ENCODE assay signal across 11 mouse cellular contexts in genomic region chr6:21990181-21991135, GRCm38 (mm10). TPM values are rescaled to one million over a fixed set of nuclear protein-coding genes. Genes with fewer than 3 reads are reported as not detected.
A peak's percentile ranks its signal among the peaks of the same experiment; 100 is the strongest.
DNase-seq lines count a peak whose midpoint lies in the region; ATAC-seq and TF ChIP-seq lines count a peak whose summit lies in the region.
"Had no signal": no experiment of that assay in that cellular context is flagged by ENCODE, and none has a peak within 500 bp of the region (broad histone marks: within the 10 kb centered on the region; RNA-seq: fewer than 3 reads in every experiment).

No protein-coding gene starts in this region.

- ATAC-seq in kidney, embryonic 14.5 days (ENCODE audit: low FRiP score, low TSS enrichment): no peak
- ATAC-seq in limb, embryonic 11.5 days (ENCODE audit: insufficient number of reproducible peaks, low FRiP score, low TSS enrichment, low read depth): no peak
- ATAC-seq: forebrain, postnatal 0 days had no signal

- H3K4me3 ChIP-seq in kidney, embryonic 14.5 days (ENCODE audit: low read length): peak overlapping the region; percentile 24
- H3K4me3 ChIP-seq in brown adipose tissue, adult 24 weeks (ENCODE audit: insufficient read depth, low read depth, low read length): no peak overlapping the region
- H3K4me3 ChIP-seq in embryonic fibroblast, embryonic 13.5 days (ENCODE audit: insufficient read depth, low read length): no peak overlapping the region
- H3K4me3 ChIP-seq in limb, embryonic 11.5 days (ENCODE audit: low read depth, low read length): peak overlapping the region; percentile 20
- H3K4me3 ChIP-seq in kidney, adult 2 months (ENCODE audit: insufficient read depth, low read depth, low read length): no peak overlapping the region

- TF ChIP-seq CTCF in embryonic fibroblast, embryonic 13.5 days (IDR thresholded peaks at IDR 0.05; ENCODE audit: borderline replicate concordance, insufficient read depth, low read length): no peak
- no peak for TF ChIP-seq CTCF in kidney, adult 2 months (conservative IDR thresholded peaks at IDR 0.05; ENCODE audit: insufficient read depth, insufficient read length, low read depth, low read length)

- no peaks in the 10 kb centered on the region for H3K36me3 ChIP-seq in kidney, embryonic 14.5 days (ENCODE audit: control insufficient read depth, insufficient read depth, low read length)
- no peaks in the 10 kb centered on the region for H3K36me3 ChIP-seq in limb, embryonic 11.5 days (ENCODE audit: control insufficient read depth, insufficient read depth, low read length)
- no peaks in the 10 kb centered on the region for H3K36me3 ChIP-seq in kidney, adult 2 months (ENCODE audit: control insufficient read depth, insufficient read depth, low read length)

- H3K4me2 ChIP-seq in kidney, embryonic 14.5 days (replicated peaks; ENCODE audit: low read depth, low read length): peak overlapping the region; percentile 59
- peak overlapping the region; percentile 45 for H3K4me2 ChIP-seq in limb, embryonic 11.5 days (ENCODE audit: low read depth, severe bottlenecking)

- H3K9me3 ChIP-seq in kidney, embryonic 14.5 days (ENCODE audit: control insufficient read depth, low read length): no peaks in the 10 kb centered on the region
- H3K9me3 ChIP-seq in limb, embryonic 11.5 days (ENCODE audit: control insufficient read depth, low read length): no peaks in the 10 kb centered on the region

- no peak for DNase-seq in kidney, adult 11 months
- no peak for DNase-seq in limb, embryonic 11.5 days (ENCODE audit: low spot score)
- DNase-seq in thymus, postnatal 14 days: no peak
- no peak for DNase-seq in spleen, postnatal 4 days (ENCODE audit: low spot score in 2 of 2)
- no peak for DNase-seq in kidney, adult 2 months
- DNase-seq: cerebellum, adult 2 months; forebrain, postnatal 0 days; right cerebral cortex, postnatal 14 days had no signal

- H3K27me3 ChIP-seq in kidney, embryonic 14.5 days (ENCODE audit: control insufficient read depth, insufficient read depth, low read length): no peaks in the 10 kb centered on the region
- no peaks in the 10 kb centered on the region for H3K27me3 ChIP-seq in limb, embryonic 11.5 days (ENCODE audit: control insufficient read depth, insufficient read depth, low read length)
- H3K27me3 ChIP-seq in kidney, adult 2 months (replicated peaks; ENCODE audit: control insufficient read depth, insufficient read depth, low read length): no peaks in the 10 kb centered on the region; the same call in 1 of the 2 replicates

- no peak for TF ChIP-seq POLR2A in embryonic fibroblast, embryonic 13.5 days (IDR thresholded peaks at IDR 0.05; ENCODE audit: low read depth, low read length)
- no peak for TF ChIP-seq POLR2A in kidney, adult 2 months (IDR thresholded peaks at IDR 0.05; ENCODE audit: low read depth, low read length)

- WGBS in kidney, embryonic 14.5 days: 50% methylated on average over 9 of the region's 9 CpGs
- 47% methylated on average over 9 of the region's 9 CpGs for WGBS in limb, embryonic 11.5 days
- 55% methylated on average over 9 of the region's 9 CpGs for WGBS in kidney, adult 2 months

- peak overlapping the region; percentile 25; the same call in 1 of the 2 replicates for H3K27ac ChIP-seq in kidney, embryonic 14.5 days (ENCODE audit: low read depth, low read length)
- peak overlapping the region; percentile 74 for H3K27ac ChIP-seq in brown adipose tissue, adult 24 weeks (replicated peaks; ENCODE audit: low read depth, low read length)
- H3K27ac ChIP-seq in embryonic fibroblast, embryonic 13.5 days (ENCODE audit: insufficient read depth, low read length): peak overlapping the region; percentile 78
- peak overlapping the region; percentile 79 for H3K27ac ChIP-seq in limb, embryonic 11.5 days (replicated peaks; ENCODE audit: low read depth, low read length)
- no peak overlapping the region for H3K27ac ChIP-seq in kidney, adult 2 months (ENCODE audit: insufficient read depth, low read depth, low read length)

- peak overlapping the region; percentile 80; the same call in 1 of the 2 replicates for H3K9ac ChIP-seq in kidney, embryonic 14.5 days (ENCODE audit: low read depth, low read length)
- H3K9ac ChIP-seq in limb, embryonic 11.5 days (ENCODE audit: low read length): peak overlapping the region; percentile 46; the same call in 1 of the 2 replicates
- H3K9ac ChIP-seq: forebrain, postnatal 0 days had no signal

- H3K4me1 ChIP-seq in kidney, embryonic 14.5 days (ENCODE audit: control insufficient read depth, insufficient read depth, low read length): 0 out of 2 replicates have a peak, but pooled peaks cover 6% of the 10 kb centered on the region
- peaks cover 7% of the 10 kb centered on the region for H3K4me1 ChIP-seq in brown adipose tissue, adult 24 weeks (ENCODE audit: control insufficient read depth, insufficient read depth, insufficient read length, low read length)
- H3K4me1 ChIP-seq in embryonic fibroblast, embryonic 13.5 days (ENCODE audit: control insufficient read depth, insufficient read depth, low read length): peaks cover 10% of the 10 kb centered on the region
- 0 out of 2 replicates have a peak, but pooled peaks cover 3% of the 10 kb centered on the region for H3K4me1 ChIP-seq in limb, embryonic 11.5 days (ENCODE audit: control insufficient read depth, insufficient read depth, low read length)
- no peaks in the 10 kb centered on the region for H3K4me1 ChIP-seq in kidney, adult 2 months (ENCODE audit: control insufficient read depth, insufficient read depth, low read length)

RNA-seq across cellular contexts. Expression of gene Cped1, which starts 4.7 kb away (rescaled TPM):
- 59.7 and 67.9 TPM in 2 replicates for polyA plus RNA-seq in kidney, embryonic 14.5 days (2014; fragmentation: Nextera tagmentation; extraction: Ambion mirVana)
- 37.5 and 39.6 TPM in 2 replicates for polyA plus RNA-seq in brown adipose tissue, adult 24 weeks (2012; ENCODE audit: insufficient read depth, insufficient read length, missing spikeins)
- polyA plus RNA-seq in embryonic fibroblast, embryonic 13.5 days (2011; ENCODE audit: insufficient read length, low read depth, missing spikeins): 23.4 and 34.4 TPM in 2 replicates
- 74.8 and 75.0 TPM in 2 replicates for polyA plus RNA-seq in limb, embryonic 11.5 days (2014; fragmentation: Nextera tagmentation; extraction: Ambion mirVana)
- 5.9 and 6.2 TPM in 2 replicates for polyA plus RNA-seq in kidney, adult 2 months (2012; rRNA removed)

RNA-seq across cellular contexts. Expression of gene Ing3, which starts 41.1 kb away (rescaled TPM):
- polyA plus RNA-seq in kidney, embryonic 14.5 days (2014; fragmentation: Nextera tagmentation; extraction: Ambion mirVana): 57.9 and 63.6 TPM in 2 replicates
- polyA plus RNA-seq in brown adipose tissue, adult 24 weeks (2012; ENCODE audit: insufficient read depth, insufficient read length, missing spikeins): 13.6 and 15.1 TPM in 2 replicates
- polyA plus RNA-seq in embryonic fibroblast, embryonic 13.5 days (2011; ENCODE audit: insufficient read length, low read depth, missing spikeins): 10.8 and 20.2 TPM in 2 replicates
- polyA plus RNA-seq in limb, embryonic 11.5 days (2014; fragmentation: Nextera tagmentation; extraction: Ambion mirVana): 54.6 and 58.2 TPM in 2 replicates
- polyA plus RNA-seq in kidney, adult 2 months (2012; rRNA removed): 10.9 and 11.0 TPM in 2 replicates

Comparison
In these comparisons a context has a peak if more than half of its experiments do, and no peak if none do; other contexts are left out.
1. H3K4me3 ChIP-seq: peak in kidney, embryonic 14.5 days (single experiment) and limb, embryonic 11.5 days (single experiment); none in brown adipose tissue, adult 24 weeks (single experiment), embryonic fibroblast, embryonic 13.5 days (single experiment) and kidney, adult 2 months (single experiment).